Mouse (Mus musculus): Measurements from ENCODE around the gene Tbx6.
"Not testable (repeated sequence)": the region's sequence is repeated elsewhere in the genome, so short reads cannot be mapped to it uniquely, and the experiment has no call there.

Gene Tbx6

DNA sequence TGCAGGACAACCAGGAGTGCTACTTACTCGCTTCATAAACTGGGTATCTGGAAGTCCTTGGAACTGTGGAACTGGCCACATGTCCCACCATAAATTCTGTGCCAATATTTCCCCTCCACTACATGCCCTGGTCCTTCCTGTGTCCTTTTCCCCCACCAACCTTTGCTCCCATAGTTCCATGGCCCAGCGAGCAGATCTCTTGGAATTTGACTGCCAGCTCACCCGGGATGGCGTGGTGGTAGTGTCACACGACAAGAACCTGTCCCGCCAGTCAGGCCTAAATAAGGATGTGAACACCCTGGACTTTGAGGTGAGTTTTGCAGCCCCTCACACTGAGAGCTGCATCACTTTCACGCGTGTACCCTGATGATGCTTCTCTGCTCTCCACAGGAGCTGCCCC is 14.3 kb upstream of the Tbx6 start:
- in situ Hi-C loops (cut with MseI, MboI) = no loop called here

DNA sequence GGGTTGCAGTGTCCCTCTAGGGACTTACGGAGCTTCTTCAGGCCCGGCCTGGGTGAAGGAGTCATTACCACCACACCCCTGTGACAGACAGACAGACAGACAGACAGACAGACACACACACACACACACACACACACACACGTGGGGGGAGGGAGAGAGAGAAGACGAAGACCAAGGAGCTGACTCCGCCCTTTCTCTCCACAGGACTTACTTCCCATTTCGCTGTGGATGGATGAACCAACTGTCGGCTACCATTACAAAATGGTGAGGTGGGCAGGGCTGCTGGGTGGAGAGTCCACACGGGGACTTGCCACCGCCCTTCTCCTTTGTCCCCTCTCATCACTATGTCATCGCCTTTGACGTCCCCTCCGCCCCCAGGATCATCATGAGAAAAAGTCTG is 10.5 kb upstream of the Tbx6 start:
- in situ Hi-C loops (cut with MseI, MboI) = no loop called here

DNA sequence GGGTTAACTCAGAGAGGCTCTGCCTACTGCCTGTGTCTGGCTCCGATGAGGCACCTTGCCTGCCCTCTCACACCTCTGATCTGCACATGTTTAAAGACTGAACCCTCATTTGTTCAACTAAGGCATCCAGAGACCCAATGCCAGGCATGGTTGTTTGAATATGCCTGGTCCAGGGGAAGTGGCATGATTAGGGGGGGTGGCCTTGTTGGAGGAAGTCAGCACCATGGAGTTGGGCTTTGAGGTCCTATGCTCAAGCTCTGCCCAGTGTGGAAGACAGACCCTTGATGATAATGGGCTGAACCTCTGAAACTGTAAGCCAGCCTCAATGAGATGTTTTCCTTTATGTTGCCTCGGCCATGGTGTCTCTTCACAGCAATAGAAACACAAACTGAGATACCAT is 7.9 kb upstream of the Tbx6 start:
- in situ Hi-C loops (cut with MseI, MboI) = no loop called here

DNA sequence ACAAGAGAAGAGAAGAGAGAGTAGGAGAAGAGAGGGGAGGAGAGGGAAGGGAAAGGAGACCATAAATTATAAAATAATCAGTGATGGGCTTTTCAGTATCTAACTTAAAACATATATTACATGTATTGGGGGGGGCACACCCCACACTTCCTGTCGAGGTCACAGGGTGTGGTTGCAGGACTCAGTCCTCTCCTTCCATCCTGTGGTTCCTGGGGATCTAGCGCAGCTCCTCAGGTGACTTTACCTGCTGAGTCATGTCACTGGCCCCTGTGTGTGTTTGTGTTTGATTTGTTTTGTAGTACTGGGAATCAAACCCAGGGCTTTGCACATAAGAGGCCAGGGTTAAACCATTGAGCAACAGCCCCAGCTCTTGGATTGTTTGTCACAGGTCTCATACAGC is 6.8 kb upstream of the Tbx6 start:
- in situ Hi-C loops (cut with MseI, MboI) = no loop called here

DNA sequence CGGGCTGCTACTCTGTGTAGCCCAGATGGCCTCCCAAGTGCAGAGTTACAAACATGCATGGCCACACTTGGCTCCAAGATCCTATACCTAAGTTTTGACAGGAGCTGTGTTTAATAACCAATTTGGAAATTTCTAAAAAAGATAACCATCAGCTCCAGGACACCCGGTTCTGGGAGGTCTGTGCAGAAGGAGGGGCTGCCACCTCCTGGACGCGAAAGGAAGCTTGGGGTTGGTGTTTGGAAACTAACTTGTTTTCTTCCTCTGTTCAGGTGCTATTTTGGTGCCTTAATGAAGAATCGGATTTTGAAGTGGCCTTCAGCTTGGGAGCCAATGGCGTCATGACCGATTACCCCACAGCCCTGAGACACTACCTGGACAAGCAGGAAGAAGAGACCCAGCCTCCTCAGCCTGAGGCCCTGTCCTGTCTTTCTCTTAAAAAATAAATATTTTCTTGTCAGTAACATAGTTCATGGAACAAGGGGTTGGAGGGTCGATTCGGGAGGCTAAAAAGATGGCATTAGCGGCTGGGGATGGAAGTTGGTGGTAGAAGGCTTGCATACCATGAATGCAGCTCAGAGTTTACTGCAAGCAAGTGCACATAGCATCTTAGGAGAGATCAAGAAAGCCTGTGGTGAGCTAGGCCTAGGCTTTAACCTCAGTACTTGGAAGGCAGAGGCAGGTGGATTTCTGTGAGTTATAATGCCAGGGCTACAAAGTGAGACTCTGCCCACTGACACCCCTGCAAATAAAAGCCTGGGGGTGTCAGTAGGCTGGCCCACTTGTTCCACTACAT is 5.9 kb upstream of the Tbx6 start:
- in situ Hi-C loops (cut with MseI, MboI) = no loop called here

DNA sequence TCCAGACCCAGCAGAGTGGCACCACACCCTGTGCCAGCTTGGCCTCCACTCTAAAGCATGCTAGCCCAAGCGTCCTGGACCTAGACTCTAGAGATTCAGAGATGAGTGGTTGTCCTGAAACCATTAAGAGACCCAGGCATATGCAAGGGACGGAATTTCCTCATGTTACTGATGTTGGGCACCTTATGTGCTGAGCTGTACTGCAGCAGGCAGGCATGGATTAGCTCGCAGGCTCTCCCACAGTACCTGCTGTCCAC is 5.4 kb upstream of the Tbx6 start:
- in situ Hi-C loops (cut with MseI, MboI) = no loop called here

DNA sequence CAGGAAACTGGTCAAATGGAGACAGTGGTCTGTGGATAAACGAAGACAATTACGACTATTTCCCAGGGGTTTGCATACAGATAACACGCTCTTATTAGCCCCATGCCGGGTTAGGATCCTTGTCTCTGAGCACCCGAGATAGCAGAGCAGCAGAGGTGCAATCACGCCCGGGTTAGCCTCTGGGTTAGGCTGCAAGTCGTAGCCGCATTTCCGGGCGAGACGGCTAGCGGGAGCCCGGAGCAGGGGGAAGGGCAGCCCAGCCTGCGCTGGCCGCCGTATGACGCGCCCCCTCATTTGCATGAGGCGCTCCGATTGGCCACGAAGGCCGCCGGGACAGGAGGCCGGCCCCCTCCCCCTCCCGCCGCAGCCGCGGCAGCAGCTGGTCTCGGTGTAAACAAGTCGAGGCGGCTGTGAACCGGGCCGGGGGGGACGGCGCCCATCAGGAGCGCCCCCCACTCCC is 4.7 kb upstream of the Tbx6 start, which contains the start of gene Ypel3:
Gene Ypel3, plus strand, starts transcription at position 358 of the 460 bp plus-strand sequence.
- in situ Hi-C loops (cut with MseI, MboI) = no loop called here

DNA sequence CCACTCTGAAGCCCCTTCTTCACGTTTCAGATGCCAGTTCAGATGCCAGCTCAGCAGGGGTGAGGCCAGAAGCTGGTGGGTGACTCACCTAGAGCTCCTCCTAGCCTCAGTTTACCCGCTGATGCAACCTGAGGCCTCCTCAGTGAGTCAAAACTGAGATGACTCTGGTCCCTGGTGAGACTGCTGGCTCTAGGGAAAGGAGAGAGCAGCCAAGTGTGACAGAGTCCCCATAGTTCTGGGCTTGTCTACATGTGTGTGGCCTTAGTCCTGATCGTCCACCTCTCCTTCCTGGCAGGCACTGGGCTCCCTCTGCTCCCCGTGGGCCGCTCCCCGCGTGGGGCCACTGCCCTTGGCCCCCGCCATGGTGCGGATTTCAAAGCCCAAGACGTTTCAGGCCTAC is 3.8 kb upstream of the Tbx6 start:
- in situ Hi-C loops (cut with MseI, MboI) = no loop called here

DNA sequence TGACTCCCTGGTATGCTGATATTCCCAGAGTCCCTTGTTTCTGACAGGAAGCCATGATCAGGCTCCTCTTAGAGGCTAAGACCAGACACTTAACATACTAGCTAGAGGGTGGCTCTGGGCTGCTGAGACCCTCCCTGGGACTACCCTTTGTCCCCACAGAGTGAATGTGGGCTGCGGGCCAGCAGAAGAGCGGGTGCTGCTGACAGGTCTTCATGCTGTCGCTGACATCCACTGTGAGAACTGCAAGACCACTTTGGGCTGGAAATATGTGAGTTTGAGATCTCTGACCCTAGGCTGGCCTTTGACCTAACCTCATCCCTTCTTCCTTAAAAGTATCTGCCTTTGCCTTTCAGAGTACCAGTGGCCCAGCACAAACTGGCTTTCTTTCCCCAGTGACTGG is 3.1 kb upstream of the Tbx6 start:
- in situ Hi-C loops (cut with MseI, MboI) = no loop called here

DNA sequence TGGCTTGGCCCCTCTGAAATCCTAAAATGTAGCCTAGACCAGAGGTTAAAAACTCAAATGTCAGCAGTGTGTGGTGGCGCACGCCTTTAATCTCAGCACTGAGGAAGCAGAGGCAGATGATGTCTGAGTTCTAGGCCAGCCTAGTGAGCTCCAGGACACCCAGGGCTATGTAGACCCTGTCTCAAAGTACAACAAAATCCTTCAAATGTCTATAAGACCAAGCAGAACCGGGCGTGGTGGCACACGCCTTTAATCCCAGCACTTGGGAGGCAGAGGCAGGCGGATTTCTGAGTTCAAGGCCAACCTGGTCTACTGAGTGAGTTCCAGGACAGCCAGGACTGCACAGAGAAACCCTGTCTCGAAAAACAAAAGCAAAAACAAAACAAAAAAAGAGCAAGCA is 2.2 kb upstream of the Tbx6 start:
- in situ Hi-C loops (cut with MseI, MboI) = not testable (repeated sequence)

DNA sequence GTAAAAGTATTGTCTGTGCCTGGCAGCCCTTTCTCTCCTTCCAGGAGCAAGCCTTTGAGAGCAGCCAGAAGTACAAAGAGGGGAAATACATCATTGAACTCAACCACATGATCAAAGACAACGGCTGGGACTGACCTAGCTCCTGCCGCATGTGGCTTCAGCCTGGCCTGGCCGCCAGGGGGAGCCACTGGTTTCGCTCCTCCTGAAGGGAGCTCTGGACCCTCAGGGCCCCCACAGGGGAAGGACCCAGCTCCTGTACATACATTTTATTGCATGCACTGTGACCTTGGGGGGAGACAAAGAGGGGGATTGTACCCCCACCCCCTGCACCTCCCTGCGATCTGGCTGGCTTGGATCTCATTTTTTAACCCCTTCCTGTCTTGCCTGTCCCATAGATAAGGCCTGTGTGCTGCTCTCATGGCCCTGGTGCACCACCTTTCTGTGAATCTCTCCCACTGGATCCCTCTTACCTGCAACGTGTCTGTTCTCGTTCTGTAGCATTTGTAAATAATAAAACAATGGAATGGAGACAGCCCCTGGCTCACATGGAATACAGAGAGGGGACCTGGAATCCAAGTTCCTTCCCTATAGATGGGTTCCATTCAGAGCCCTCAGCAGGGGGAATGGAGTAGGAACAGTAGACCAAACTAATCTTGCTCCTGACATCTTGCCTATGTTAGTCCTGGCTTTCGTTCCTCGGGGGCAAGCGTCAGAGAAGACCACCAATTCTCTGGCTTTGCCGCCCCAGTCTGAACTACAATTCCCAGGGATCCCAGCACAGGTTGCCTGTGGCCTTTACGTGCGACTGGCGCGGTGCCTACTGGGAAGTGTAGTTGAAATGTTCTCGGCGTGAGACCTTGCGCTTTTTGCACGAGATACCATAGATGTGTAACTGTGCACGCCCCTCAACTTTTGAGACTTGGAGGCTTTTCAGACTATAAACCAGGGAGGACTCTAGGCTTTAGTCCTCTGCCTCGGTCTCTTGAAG is 1.0 kb upstream of the Tbx6 start:
- in situ Hi-C loops (cut with MseI, MboI) = no loop called here

DNA sequence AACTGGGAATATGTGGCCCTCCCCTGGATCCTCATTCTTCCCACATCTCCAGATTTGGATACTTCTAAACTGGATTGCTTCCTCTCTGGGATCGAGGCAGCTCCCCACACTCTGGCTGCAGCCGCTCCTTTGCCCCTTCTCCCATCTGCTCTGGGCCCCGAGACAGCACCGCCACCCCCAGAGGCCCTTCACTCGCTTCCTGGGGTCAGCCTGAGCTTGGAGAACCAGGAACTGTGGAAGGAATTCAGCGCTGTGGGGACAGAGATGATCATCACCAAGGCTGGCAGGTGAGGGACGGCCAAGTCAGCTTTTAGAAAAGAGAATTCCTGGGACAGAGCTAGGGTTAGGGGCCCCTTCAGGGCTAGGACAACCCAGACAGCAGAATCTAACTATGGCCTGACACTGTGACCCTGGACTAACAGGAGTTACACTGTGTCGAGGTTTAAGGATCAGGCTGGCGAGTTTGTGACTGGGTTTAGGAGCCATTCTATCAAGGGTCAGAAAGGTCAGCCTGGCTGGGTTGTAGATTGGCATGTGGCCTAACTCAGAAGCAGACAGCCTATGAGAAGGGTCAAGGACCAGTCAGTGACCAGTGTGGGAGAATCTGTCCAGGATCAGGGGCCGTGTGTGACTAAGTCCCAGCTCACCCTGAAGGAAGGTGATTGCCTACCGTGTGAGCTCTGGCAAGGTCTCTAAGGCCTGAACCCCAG is 533 bp downstream of the Tbx6 start:
- in situ Hi-C loops (cut with MseI, MboI) = no loop called here

DNA sequence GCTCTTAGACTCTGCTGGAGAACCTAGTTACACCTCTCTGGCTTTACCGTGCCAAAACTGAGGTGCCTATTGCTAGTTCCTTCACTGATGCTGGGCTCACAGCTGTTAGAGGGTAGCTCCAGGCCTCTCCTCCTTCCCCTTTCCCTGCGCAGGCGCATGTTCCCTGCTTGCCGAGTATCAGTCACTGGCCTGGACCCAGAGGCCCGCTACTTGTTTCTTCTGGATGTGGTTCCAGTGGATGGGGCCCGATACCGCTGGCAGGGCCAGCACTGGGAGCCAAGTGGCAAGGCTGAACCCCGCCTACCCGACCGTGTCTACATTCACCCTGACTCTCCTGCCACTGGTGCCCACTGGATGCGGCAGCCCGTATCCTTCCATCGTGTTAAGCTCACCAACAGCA is 1.4 kb downstream of the Tbx6 start:
- in situ Hi-C loops (cut with MseI, MboI) = no loop called here

DNA sequence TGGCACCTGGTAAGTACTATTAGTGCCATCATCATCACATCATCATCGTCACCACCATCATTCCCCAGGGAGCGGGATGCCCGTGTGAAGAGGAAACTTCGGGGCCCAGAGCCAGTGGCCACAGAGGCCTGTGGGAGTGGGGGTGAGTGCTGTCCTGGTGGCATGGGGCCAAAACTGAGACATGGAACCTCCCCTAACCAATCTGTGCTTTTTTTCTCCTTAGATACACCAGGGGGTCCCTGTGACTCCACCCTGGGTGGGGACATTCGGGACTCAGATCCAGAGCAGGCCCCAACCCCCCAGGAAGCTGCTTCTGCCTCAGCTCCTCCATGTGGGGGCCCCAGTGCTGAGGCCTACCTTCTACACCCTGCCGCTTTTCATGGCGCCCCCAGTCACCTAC is 3.2 kb downstream of the Tbx6 start:
- in situ Hi-C loops (cut with MseI, MboI) = no loop called here

DNA sequence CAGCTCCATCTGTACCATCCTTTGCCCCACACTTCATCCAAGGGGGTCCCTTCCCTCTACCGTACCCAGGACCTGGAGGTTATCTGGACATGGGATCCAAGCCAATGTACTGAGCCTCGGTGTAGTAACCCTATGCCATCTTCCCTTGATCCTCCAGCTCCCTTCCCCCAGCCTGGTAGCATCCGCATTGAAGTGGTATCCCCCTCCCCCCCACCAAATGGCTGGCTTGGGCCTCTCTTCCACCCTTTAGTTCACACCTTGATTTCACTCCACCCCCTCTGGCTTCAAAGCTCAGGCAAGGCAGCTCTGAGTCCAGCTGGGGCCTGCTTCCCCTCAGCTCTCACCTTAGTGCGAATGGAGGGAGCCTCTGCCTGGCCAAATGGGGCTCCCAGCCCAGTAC is 3.8 kb downstream of the Tbx6 start:
- in situ Hi-C loops (cut with MseI, MboI) = no loop called here

DNA sequence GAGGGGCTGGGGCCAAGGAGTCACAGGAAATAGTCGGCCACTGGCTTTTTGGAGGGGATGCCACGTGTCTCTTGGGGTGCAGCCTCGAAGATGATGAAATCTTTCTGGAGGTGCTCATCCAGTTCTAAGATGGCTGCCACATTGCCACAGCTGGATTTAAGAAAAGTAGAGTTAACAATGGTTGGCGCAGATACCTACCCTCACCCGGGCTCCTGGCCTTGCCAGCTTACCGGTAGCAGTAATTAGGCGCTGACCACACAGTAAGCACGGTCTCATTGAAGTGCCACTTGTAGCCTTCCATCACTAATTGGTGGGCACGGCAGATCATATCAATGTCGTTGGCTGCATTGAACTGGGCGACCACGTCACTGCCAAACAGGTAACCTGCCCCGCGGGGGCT is 4.9 kb downstream of the Tbx6 start:
- in situ Hi-C loops (cut with MseI, MboI) = no loop called here

DNA sequence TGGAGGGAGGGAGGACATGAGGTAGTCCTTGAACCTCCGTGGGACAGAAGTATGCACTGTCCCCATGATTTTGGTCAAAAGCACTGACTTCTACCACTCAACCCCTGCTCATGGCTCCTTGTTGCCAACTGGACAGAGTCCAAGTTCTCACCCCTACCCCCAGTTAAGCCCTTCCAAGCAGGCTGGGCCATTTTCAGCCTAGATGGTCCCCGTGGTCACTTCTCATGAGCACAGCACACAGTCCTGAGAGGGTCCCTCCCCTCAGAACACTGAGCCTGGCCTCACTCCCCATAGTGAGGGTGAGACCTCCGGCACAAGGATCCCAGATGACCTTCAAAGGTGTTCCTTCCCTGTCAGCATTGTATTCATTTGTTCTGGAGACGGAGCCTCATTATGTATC is 7.9 kb downstream of the Tbx6 start:
- in situ Hi-C loops (cut with MseI, MboI) = no loop called here

DNA sequence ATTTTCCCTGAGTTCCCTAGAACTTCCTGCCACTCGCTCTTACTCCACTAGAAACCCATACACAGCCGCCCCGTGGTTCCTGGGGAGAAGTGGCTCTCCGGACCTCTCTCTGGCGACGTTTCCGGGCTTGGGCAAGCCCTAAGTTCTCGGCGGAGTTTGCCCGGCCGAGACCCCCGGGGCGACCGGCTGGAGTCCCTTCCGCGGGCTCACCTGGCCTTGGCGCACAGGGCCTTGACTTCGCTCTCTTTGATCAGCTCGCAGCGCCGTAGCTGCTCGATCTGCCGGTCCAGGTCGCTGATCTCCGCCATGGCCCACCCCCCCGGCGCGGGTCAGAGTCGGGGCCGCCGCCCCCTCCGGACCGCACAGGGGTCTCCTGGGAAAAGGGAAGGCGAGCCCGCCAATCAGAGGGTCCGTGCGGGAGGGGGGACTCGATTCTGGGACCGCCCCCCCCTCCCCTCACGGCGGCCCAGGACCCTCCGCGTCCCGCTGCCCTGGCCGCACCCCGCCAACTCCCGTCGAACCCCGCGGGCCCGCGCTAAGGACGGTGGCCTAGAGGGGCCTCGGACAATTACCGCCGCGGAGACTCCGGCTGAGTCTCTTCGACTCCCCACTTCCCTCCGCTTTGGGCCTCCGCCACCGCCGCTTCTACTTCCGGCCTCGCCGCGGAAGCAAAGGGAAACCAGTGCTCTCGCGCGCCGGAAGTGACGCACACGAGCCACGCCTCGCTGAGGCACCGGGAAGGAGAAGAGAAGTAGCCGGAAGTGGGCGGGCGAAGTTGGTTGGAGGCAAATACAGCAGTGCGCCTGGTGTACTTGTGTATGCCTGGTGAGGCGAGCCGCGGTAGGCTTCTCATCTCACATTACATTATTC is 10.8 kb downstream of the Tbx6 start, which contains the start of gene Ppp4c:
Gene Ppp4c, minus strand, starts transcription at position 646 of the 870 bp plus-strand sequence.
- in situ Hi-C loops (cut with MseI, MboI) = no loop called here

DNA sequence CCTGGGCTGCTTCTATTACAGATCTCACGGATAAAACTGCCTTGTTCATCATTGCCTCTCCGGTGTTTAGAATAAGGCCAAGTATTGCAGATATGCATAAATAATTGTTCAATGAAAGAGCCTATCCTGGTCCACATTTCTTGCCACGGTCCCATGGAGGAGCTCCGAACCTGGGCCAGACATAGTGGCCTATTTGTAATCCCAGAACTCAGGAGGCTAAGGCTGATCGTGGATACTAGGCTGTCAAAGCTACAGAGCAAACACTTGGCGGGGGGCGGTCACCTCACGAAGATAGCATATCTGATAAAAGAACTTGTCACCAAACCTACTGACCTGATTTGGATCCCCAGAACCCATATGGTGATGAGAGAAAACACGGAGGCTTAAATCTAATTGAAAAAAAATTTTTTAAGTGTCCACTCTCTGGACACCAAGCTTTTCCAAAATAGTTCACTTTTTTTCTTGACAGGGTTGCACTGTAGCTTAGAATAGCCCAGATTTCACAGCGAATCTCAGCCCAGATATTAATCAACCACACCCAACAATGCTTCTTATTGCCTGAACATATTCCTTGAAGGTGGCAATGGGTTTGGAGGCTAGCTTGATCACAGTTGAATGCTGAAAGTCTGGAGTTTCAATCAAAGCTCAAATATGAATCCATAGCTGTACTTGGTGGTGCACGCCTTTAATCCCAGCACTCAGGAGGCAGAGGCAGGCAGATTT is 11.6 kb downstream of the Tbx6 start:
- in situ Hi-C loops (cut with MseI, MboI) = no loop called here

DNA sequence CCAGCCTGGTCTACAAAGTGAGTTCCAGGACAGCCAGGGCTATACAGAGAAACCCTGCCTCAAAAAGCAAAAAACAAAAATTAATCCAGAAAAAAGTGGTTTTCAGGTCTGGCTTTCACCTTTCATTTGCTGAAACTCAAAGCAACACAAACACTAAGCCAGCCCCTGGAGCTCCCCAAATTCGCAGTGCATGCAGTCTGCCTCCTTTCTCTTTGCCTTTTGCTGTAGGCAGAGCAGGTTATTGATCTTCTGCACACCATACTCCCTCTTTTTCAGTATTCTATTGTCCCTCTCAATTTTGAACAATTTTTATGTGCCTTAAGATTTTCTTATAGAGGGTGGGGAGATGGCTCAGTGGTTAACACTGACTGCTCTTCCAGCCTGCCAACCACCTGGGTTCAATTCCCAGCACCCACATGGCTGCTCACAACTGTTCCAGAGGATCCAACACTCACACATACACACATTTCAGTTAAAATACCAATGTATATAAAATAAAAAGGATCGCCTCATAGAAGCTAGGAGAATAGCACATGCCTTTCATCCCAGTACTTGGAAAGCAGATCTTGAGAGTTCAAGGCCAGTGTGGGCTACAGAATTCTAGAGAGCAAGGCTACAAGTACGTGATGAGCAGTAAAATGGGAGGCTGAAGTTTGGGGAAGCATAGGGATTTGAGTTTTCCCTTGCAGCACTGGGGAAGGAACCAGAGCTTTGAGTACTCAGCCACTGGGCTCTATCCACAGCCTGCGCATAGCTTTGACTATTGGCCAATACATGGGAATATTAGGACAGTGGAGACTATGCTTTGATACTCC is 12.4 kb downstream of the Tbx6 start:
- in situ Hi-C loops (cut with MseI, MboI) = no loop called here
